Mouse (Mus musculus) heart, adult 2 months (tissue): ENCODE measurements around the gene Bbs12.

Experiments
- CTCF ChIP-seq: fragments of 200-600 bp; IDR thresholded peaks from 2 replicates; pipeline ENCODE4 v1.8.1; 2022; ENCODE audit warnings: antibody characterized with exemption, mild to moderate bottlenecking, moderate library complexity
- EP300 ChIP-seq: fragments of 200-500 bp; IDR thresholded peaks from 2 replicates; pipeline ENCODE4 v1.6.1; 2011; ENCODE audit warnings: low read depth, low read length, control low read depth; ENCODE audit not compliant: insufficient read depth
- POLR2A ChIP-seq: fragments of 200-500 bp; IDR thresholded peaks from 2 replicates; pipeline ENCODE4 v1.6.1; 2011; ENCODE audit warnings: mild to moderate bottlenecking, low read depth, low read length, control low read depth; ENCODE audit not compliant: insufficient read depth

- TF ChIP-seq CTCF (no peak), POLR2A (no peak), EP300 (no peak)
Observed at GRCm38 (mm10) chr3:37347671-37348070, 35.3 kb downstream of the Bbs12 start.
